30 mouse cellular contexts compared by ENCODE assay signal in genomic region chr13:21109759-21110158, GRCm38 (mm10). TPM values are rescaled to one million over a fixed set of nuclear protein-coding genes. Genes with fewer than 3 reads are reported as not detected.
DNase-seq lines count a peak whose midpoint lies in the region; ATAC-seq and TF ChIP-seq lines count a peak whose summit lies in the region.
"Had no signal": no experiment of that assay in that cellular context is flagged by ENCODE, and none has a peak within 500 bp of the region (broad histone marks: within the 10 kb centered on the region; RNA-seq: fewer than 3 reads in every experiment).

No protein-coding gene starts in this region.

- peak; percentile 20; the same call in 1 of the 2 replicates for ATAC-seq in heart, postnatal 0 days (ENCODE audit: insufficient read depth, low read depth)
- ATAC-seq in midbrain, embryonic 14.5 days (ENCODE audit: low FRiP score, low TSS enrichment), result 0 out of 2 replicates have a peak, but pooled peaks have one; percentile 37
- no peak for ATAC-seq in midbrain, embryonic 15.5 days (replicated peaks)
- peak; percentile 52 for ATAC-seq in limb, embryonic 15.5 days (ENCODE audit: insufficient number of reproducible peaks, low FRiP score, low TSS enrichment, low read depth)
- ATAC-seq: CD4-positive, CD25-positive, alpha-beta regulatory T cell, adult 4 months; forebrain, embryonic 13.5 days; forebrain, embryonic 16.5 days had no signal

- H3K36me3 ChIP-seq in heart, postnatal 0 days (replicated peaks; ENCODE audit: control insufficient read depth, insufficient read depth, low read length), result no peaks in the 10 kb centered on the region
- no peaks in the 10 kb centered on the region for H3K36me3 ChIP-seq in heart, adult 2 months (ENCODE audit: control insufficient read depth, insufficient read depth, low read length)
- no peaks in the 10 kb centered on the region for H3K36me3 ChIP-seq in midbrain, embryonic 14.5 days (ENCODE audit: control insufficient read depth, insufficient read depth, low read length)
- no peaks in the 10 kb centered on the region for H3K36me3 ChIP-seq in midbrain, embryonic 15.5 days (replicated peaks)
- no peaks in the 10 kb centered on the region for H3K36me3 ChIP-seq in limb, embryonic 15.5 days
- H3K36me3 ChIP-seq: embryonic facial prominence, embryonic 12.5 days; forebrain, embryonic 10.5 days; hindbrain, embryonic 12.5 days; hindbrain, embryonic 15.5 days had no signal

- no peak overlapping the region for H3K4me3 ChIP-seq in heart, postnatal 0 days (ENCODE audit: low read depth, low read length)
- no peak overlapping the region for H3K4me3 ChIP-seq in heart, adult 2 months
- no peak overlapping the region for H3K4me3 ChIP-seq in midbrain, embryonic 14.5 days (replicated peaks; ENCODE audit: low read depth, low read length)
- H3K4me3 ChIP-seq in midbrain, embryonic 15.5 days, result no peak overlapping the region
- no peak overlapping the region for H3K4me3 ChIP-seq in limb, embryonic 15.5 days
- H3K4me3 ChIP-seq: embryonic facial prominence, embryonic 12.5 days; forebrain, embryonic 10.5 days; forebrain, embryonic 13.5 days; hindbrain, embryonic 12.5 days; hindbrain, embryonic 15.5 days had no signal

- no peak for TF ChIP-seq CTCF in heart, postnatal 0 days (IDR thresholded peaks at IDR 0.05; ENCODE audit: low read depth)
- no peak for TF ChIP-seq CTCF in heart, adult 2 months (IDR thresholded peaks at IDR 0.05)

- H3K9ac ChIP-seq in heart, postnatal 0 days (replicated peaks; ENCODE audit: low read depth, low read length), result no peak overlapping the region
- no peak overlapping the region for H3K9ac ChIP-seq in heart, adult 2 months (ENCODE audit: low read depth, low read length)
- H3K9ac ChIP-seq in midbrain, embryonic 14.5 days (replicated peaks; ENCODE audit: low read length), result no peak overlapping the region
- no peak overlapping the region for H3K9ac ChIP-seq in midbrain, embryonic 15.5 days
- no peak overlapping the region for H3K9ac ChIP-seq in limb, embryonic 15.5 days
- H3K9ac ChIP-seq: embryonic facial prominence, embryonic 12.5 days; forebrain, embryonic 13.5 days; hindbrain, embryonic 12.5 days; hindbrain, embryonic 15.5 days had no signal

- no peak for TF ChIP-seq EP300 in heart, postnatal 0 days (IDR thresholded peaks at IDR 0.05; ENCODE audit: low read depth)
- no peak for TF ChIP-seq EP300 in heart, adult 2 months (IDR thresholded peaks at IDR 0.05; ENCODE audit: insufficient read depth, low read depth, low read length)

- no peaks in the 10 kb centered on the region for H3K27me3 ChIP-seq in heart, postnatal 0 days (ENCODE audit: control insufficient read depth, insufficient read depth, low read length)
- H3K27me3 ChIP-seq in heart, adult 2 months (ENCODE audit: control insufficient read depth, insufficient read depth, low read length), result no peaks in the 10 kb centered on the region
- no peaks in the 10 kb centered on the region for H3K27me3 ChIP-seq in midbrain, embryonic 14.5 days (ENCODE audit: control insufficient read depth, insufficient read depth, low read length)
- H3K27me3 ChIP-seq in midbrain, embryonic 15.5 days (replicated peaks), result no peaks in the 10 kb centered on the region
- no peaks in the 10 kb centered on the region for H3K27me3 ChIP-seq in limb, embryonic 15.5 days
- H3K27me3 ChIP-seq: embryonic facial prominence, embryonic 12.5 days; forebrain, embryonic 13.5 days; hindbrain, embryonic 12.5 days; hindbrain, embryonic 15.5 days had no signal

- no peak for DNase-seq in heart, postnatal 0 days (ENCODE audit: low spot score)
- DNase-seq in heart, adult 2 months, result no peak
- DNase-seq in midbrain, embryonic 14.5 days, result no peak
- DNase-seq in cerebellum, postnatal 25 days, result no peak
- DNase-seq: adrenal gland, adult 2 months; adrenal gland, postnatal 14 days; cerebellum, adult 11-12 months; cerebellum, adult 8-10 months; gastrocnemius, postnatal 10 days; gastrocnemius, postnatal 36 days; heart, postnatal 14 days had no signal

- intact Hi-C loops in heart, adult 2 months (cut with DNase I), result no loop called here

- no peaks in the 10 kb centered on the region for H3K79me2 ChIP-seq in heart, adult 2 months (replicated peaks; ENCODE audit: control insufficient read depth, insufficient read depth, low read length)

- TF ChIP-seq POLR2A in heart, adult 2 months (IDR thresholded peaks at IDR 0.05; ENCODE audit: insufficient read depth, low read depth, low read length), result no peak

- H3K27ac ChIP-seq in heart, postnatal 0 days (ENCODE audit: low read depth), result no peak overlapping the region
- no peak overlapping the region for H3K27ac ChIP-seq in heart, adult 2 months
- no peak overlapping the region for H3K27ac ChIP-seq in midbrain, embryonic 14.5 days (replicated peaks; ENCODE audit: low read depth, low read length)
- no peak overlapping the region for H3K27ac ChIP-seq in midbrain, embryonic 15.5 days
- H3K27ac ChIP-seq in limb, embryonic 15.5 days, result no peak overlapping the region
- H3K27ac ChIP-seq: embryonic facial prominence, embryonic 12.5 days; forebrain, embryonic 10.5 days; forebrain, embryonic 13.5 days; hindbrain, embryonic 12.5 days; hindbrain, embryonic 15.5 days had no signal

- WGBS in heart, postnatal 0 days, result 48% methylated on average over 3 of the region's 3 CpGs
- WGBS in heart, adult 2 months, result 53% methylated on average over 3 of the region's 3 CpGs
- WGBS in midbrain, embryonic 14.5 days, result over 99% methylated on average over 3 of the region's 3 CpGs
- 88% methylated on average over 3 of the region's 3 CpGs for WGBS in midbrain, embryonic 15.5 days
- 94% methylated on average over 3 of the region's 3 CpGs for WGBS in limb, embryonic 15.5 days

- H3K9me3 ChIP-seq in heart, postnatal 0 days (replicated peaks; ENCODE audit: control insufficient read depth, low read length), result no peaks in the 10 kb centered on the region
- H3K9me3 ChIP-seq in midbrain, embryonic 14.5 days (ENCODE audit: control insufficient read depth, low read length), result no peaks in the 10 kb centered on the region
- H3K9me3 ChIP-seq in midbrain, embryonic 15.5 days, result no peaks in the 10 kb centered on the region
- no peaks in the 10 kb centered on the region for H3K9me3 ChIP-seq in limb, embryonic 15.5 days
- H3K9me3 ChIP-seq: embryonic facial prominence, embryonic 12.5 days; forebrain, embryonic 10.5 days; forebrain, embryonic 13.5 days; hindbrain, embryonic 12.5 days; hindbrain, embryonic 15.5 days had no signal

- no peaks in the 10 kb centered on the region for H3K4me1 ChIP-seq in heart, postnatal 0 days (ENCODE audit: control insufficient read depth, insufficient read depth)
- H3K4me1 ChIP-seq in heart, adult 2 months (ENCODE audit: control insufficient read depth, insufficient read depth, low read length), result no peaks in the 10 kb centered on the region
- H3K4me1 ChIP-seq in midbrain, embryonic 14.5 days (ENCODE audit: control insufficient read depth, insufficient read depth, low read length), result no peaks in the 10 kb centered on the region
- no peaks in the 10 kb centered on the region for H3K4me1 ChIP-seq in midbrain, embryonic 15.5 days
- H3K4me1 ChIP-seq in limb, embryonic 15.5 days, result no peaks in the 10 kb centered on the region
- H3K4me1 ChIP-seq: embryonic facial prominence, embryonic 12.5 days; forebrain, embryonic 10.5 days; forebrain, embryonic 13.5 days; hindbrain, embryonic 12.5 days; hindbrain, embryonic 15.5 days had no signal

- H3K4me2 ChIP-seq in heart, postnatal 0 days (ENCODE audit: low read depth, low read length), result no peak overlapping the region
- H3K4me2 ChIP-seq in midbrain, embryonic 14.5 days (ENCODE audit: low read length), result no peak overlapping the region
- H3K4me2 ChIP-seq in midbrain, embryonic 15.5 days, result no peak overlapping the region
- no peak overlapping the region for H3K4me2 ChIP-seq in limb, embryonic 15.5 days
- H3K4me2 ChIP-seq: embryonic facial prominence, embryonic 12.5 days; forebrain, embryonic 13.5 days; heart, embryonic 11.5 days; hindbrain, embryonic 12.5 days; hindbrain, embryonic 15.5 days had no signal

RNA-seq across cellular contexts. Expression of gene Olfr1369-ps1, which starts 1.5 kb away (rescaled TPM):
- not detected in 2 replicates for total RNA-seq in heart, postnatal 0 days (2014; rRNA removed; ENCODE audit: low replicate concordance)
- polyA plus RNA-seq in heart, postnatal 0 days (2015; fragmentation: Nextera tagmentation; extraction: Ambion mirVana), result not detected in 2 replicates
- not detected for total RNA-seq in heart, adult 2 months (2021)
- not detected in 2 replicates for polyA plus RNA-seq in heart, adult 2 months (2012; rRNA removed)
- polyA plus RNA-seq in midbrain, embryonic 14.5 days (2014; fragmentation: Nextera tagmentation; extraction: Ambion mirVana), result not detected in 2 replicates
- polyA plus RNA-seq in midbrain, embryonic 15.5 days (2015; fragmentation: Nextera tagmentation; extraction: Ambion mirVana), result 0.05 TPM in 1 of 2 replicates, not detected in the other
- polyA plus RNA-seq in limb, embryonic 15.5 days (2015; fragmentation: Nextera tagmentation; extraction: Ambion mirVana), result 0.05 and 0.09 TPM in 2 replicates
- total RNA-seq: adrenal gland, adult 2 months; adrenal gland, postnatal 14 days; adrenal gland, postnatal 4 days; gastrocnemius, adult 18-20 months; gastrocnemius, postnatal 10 days; gastrocnemius, postnatal 36 days; heart, adult 8-10 months; heart, postnatal 14 days; hematopoietic stem cell, adult 5-6 weeks; MEL had no signal
- polyA plus RNA-seq: adrenal gland, adult 2 months; C2C12; forebrain, embryonic 16.5 days; heart, embryonic 14.5 days; hindbrain, embryonic 15.5 days; intestine, embryonic 14.5 days had no signal

RNA-seq across cellular contexts. Expression of gene Olfr263, which starts 19.7 kb away (rescaled TPM):
- total RNA-seq in heart, postnatal 0 days (2014; rRNA removed; ENCODE audit: low replicate concordance), result not detected in 2 replicates
- polyA plus RNA-seq in heart, postnatal 0 days (2015; fragmentation: Nextera tagmentation; extraction: Ambion mirVana), result not detected in 2 replicates
- not detected for total RNA-seq in heart, adult 2 months (2021)
- polyA plus RNA-seq in heart, adult 2 months (2012; rRNA removed), result not detected in 2 replicates
- polyA plus RNA-seq in midbrain, embryonic 14.5 days (2014; fragmentation: Nextera tagmentation; extraction: Ambion mirVana), result not detected in 2 replicates
- polyA plus RNA-seq in midbrain, embryonic 15.5 days (2015; fragmentation: Nextera tagmentation; extraction: Ambion mirVana), result not detected in 2 replicates
- not detected in 2 replicates for polyA plus RNA-seq in limb, embryonic 15.5 days (2015; fragmentation: Nextera tagmentation; extraction: Ambion mirVana)
- total RNA-seq: adrenal gland, adult 2 months; adrenal gland, postnatal 14 days; adrenal gland, postnatal 4 days; gastrocnemius, adult 18-20 months; gastrocnemius, postnatal 10 days; gastrocnemius, postnatal 36 days; granulocyte monocyte progenitor cell, adult 5-6 weeks; heart, adult 8-10 months; heart, postnatal 14 days; hematopoietic stem cell, adult 5-6 weeks; MEL had no signal
- polyA plus RNA-seq: adrenal gland, adult 2 months; C2C12; CD4-positive, CD25-positive, alpha-beta regulatory T cell, adult 4 months; embryonic facial prominence, embryonic 12.5 days; forebrain, embryonic 10.5 days; forebrain, embryonic 13.5 days; forebrain, embryonic 16.5 days; heart, embryonic 11.5 days; heart, embryonic 14.5 days; hindbrain, embryonic 12.5 days; hindbrain, embryonic 15.5 days; intestine, embryonic 14.5 days had no signal

RNA-seq across cellular contexts. Expression of gene Olfr1370, which starts 35.0 kb away (rescaled TPM):
- not detected in 2 replicates for total RNA-seq in heart, postnatal 0 days (2014; rRNA removed; ENCODE audit: low replicate concordance)
- not detected in 2 replicates for polyA plus RNA-seq in heart, postnatal 0 days (2015; fragmentation: Nextera tagmentation; extraction: Ambion mirVana)
- total RNA-seq in heart, adult 2 months (2021), result not detected
- polyA plus RNA-seq in heart, adult 2 months (2012; rRNA removed), result not detected in 2 replicates
- not detected in 2 replicates for polyA plus RNA-seq in midbrain, embryonic 14.5 days (2014; fragmentation: Nextera tagmentation; extraction: Ambion mirVana)
- polyA plus RNA-seq in midbrain, embryonic 15.5 days (2015; fragmentation: Nextera tagmentation; extraction: Ambion mirVana), result not detected in 2 replicates
- polyA plus RNA-seq in limb, embryonic 15.5 days (2015; fragmentation: Nextera tagmentation; extraction: Ambion mirVana), result not detected in 2 replicates
- total RNA-seq: adrenal gland, adult 2 months; adrenal gland, postnatal 14 days; adrenal gland, postnatal 4 days; gastrocnemius, adult 18-20 months; gastrocnemius, postnatal 10 days; gastrocnemius, postnatal 36 days; granulocyte monocyte progenitor cell, adult 5-6 weeks; heart, adult 8-10 months; heart, postnatal 14 days; hematopoietic stem cell, adult 5-6 weeks; MEL had no signal
- polyA plus RNA-seq: adrenal gland, adult 2 months; C2C12; CD4-positive, CD25-positive, alpha-beta regulatory T cell, adult 4 months; embryonic facial prominence, embryonic 12.5 days; forebrain, embryonic 10.5 days; forebrain, embryonic 13.5 days; forebrain, embryonic 16.5 days; heart, embryonic 11.5 days; heart, embryonic 14.5 days; hindbrain, embryonic 12.5 days; hindbrain, embryonic 15.5 days; intestine, embryonic 14.5 days had no signal

RNA-seq across cellular contexts. Expression of gene Olfr1368, which starts 35.9 kb away (rescaled TPM):
- total RNA-seq in heart, postnatal 0 days (2014; rRNA removed; ENCODE audit: low replicate concordance), result not detected in 2 replicates
- not detected in 2 replicates for polyA plus RNA-seq in heart, postnatal 0 days (2015; fragmentation: Nextera tagmentation; extraction: Ambion mirVana)
- not detected for total RNA-seq in heart, adult 2 months (2021)
- polyA plus RNA-seq in heart, adult 2 months (2012; rRNA removed), result not detected in 2 replicates
- not detected in 2 replicates for polyA plus RNA-seq in midbrain, embryonic 14.5 days (2014; fragmentation: Nextera tagmentation; extraction: Ambion mirVana)
- polyA plus RNA-seq in midbrain, embryonic 15.5 days (2015; fragmentation: Nextera tagmentation; extraction: Ambion mirVana), result not detected in 2 replicates
- polyA plus RNA-seq in limb, embryonic 15.5 days (2015; fragmentation: Nextera tagmentation; extraction: Ambion mirVana), result not detected in 2 replicates
- total RNA-seq: adrenal gland, adult 2 months; adrenal gland, postnatal 14 days; adrenal gland, postnatal 4 days; gastrocnemius, adult 18-20 months; gastrocnemius, postnatal 10 days; gastrocnemius, postnatal 36 days; granulocyte monocyte progenitor cell, adult 5-6 weeks; heart, adult 8-10 months; heart, postnatal 14 days; hematopoietic stem cell, adult 5-6 weeks; MEL had no signal
- polyA plus RNA-seq: adrenal gland, adult 2 months; C2C12; CD4-positive, CD25-positive, alpha-beta regulatory T cell, adult 4 months; embryonic facial prominence, embryonic 12.5 days; forebrain, embryonic 10.5 days; forebrain, embryonic 13.5 days; forebrain, embryonic 16.5 days; heart, embryonic 11.5 days; heart, embryonic 14.5 days; hindbrain, embryonic 12.5 days; hindbrain, embryonic 15.5 days; intestine, embryonic 14.5 days had no signal
